13 mouse cellular contexts compared by ENCODE assay signal in the genomic region with DNA sequence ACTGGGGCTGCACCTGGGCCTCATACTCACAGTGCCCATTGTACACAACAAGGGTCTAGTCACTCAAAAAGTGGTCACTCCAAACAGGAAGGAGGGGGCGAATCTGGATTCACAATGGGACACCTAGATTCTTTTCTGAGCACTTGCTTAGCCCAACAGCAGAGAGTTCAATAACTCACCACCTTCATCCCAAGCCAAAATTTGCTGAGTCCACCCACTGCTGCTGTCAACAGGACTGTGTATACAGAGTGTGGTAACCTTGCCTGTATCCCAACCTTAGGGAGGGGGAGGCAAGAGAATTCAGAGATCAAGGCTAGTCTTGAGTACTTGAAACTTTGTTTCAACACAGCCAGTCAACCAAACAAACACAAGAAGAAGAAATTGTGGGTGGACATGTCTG.
DNase-seq lines count a peak whose midpoint lies in the region; ATAC-seq and TF ChIP-seq lines count a peak whose summit lies in the region.
"Had no signal": no experiment of that assay in that cellular context is flagged by ENCODE, and none has a peak within 500 bp of the region (broad histone marks: within the 10 kb centered on the region; RNA-seq: fewer than 3 reads in every experiment).

No protein-coding gene starts in this region.

- DNase-seq in heart, postnatal 4 days, result no peak
- DNase-seq in liver, embryonic 13.5 days, result no peak
- no peak for DNase-seq in limb, embryonic 10.5 days (ENCODE audit: low spot score)
- DNase-seq in liver, postnatal 0 days, result no peak
- no peak for DNase-seq in left cerebral cortex, postnatal 4 days
- DNase-seq: cerebellum, adult 18-20 months; right cerebral cortex, postnatal 14 days; spleen, adult 18-20 months; thymus, adult 18-20 months had no signal

- H3K36me3 ChIP-seq in heart, embryonic 16.5 days (ENCODE audit: control insufficient read depth, insufficient read depth), result no peaks in the 10 kb centered on the region
- H3K36me3 ChIP-seq in liver, embryonic 13.5 days, result no peaks in the 10 kb centered on the region
- no peaks in the 10 kb centered on the region for H3K36me3 ChIP-seq in liver, embryonic 12.5 days
- H3K36me3 ChIP-seq in limb, embryonic 10.5 days, result no peaks in the 10 kb centered on the region
- no peaks in the 10 kb centered on the region for H3K36me3 ChIP-seq in liver, postnatal 0 days (replicated peaks; ENCODE audit: insufficient read depth, low read length)
- H3K36me3 ChIP-seq: heart, embryonic 12.5 days had no signal

- no peak overlapping the region for H3K4me2 ChIP-seq in heart, embryonic 16.5 days (ENCODE audit: low read depth, low read length)
- H3K4me2 ChIP-seq in liver, embryonic 13.5 days, result no peak overlapping the region
- H3K4me2 ChIP-seq in liver, embryonic 12.5 days, result no peak overlapping the region
- no peak overlapping the region for H3K4me2 ChIP-seq in liver, postnatal 0 days (ENCODE audit: low read depth, low read length)
- H3K4me2 ChIP-seq: heart, embryonic 12.5 days had no signal

- intact Hi-C loops in left cerebral cortex, postnatal 4 days (cut with DNase I), result no loop called here

- H3K27me3 ChIP-seq in heart, embryonic 16.5 days (ENCODE audit: control insufficient read depth, insufficient read depth, low read length), result no peaks in the 10 kb centered on the region
- H3K27me3 ChIP-seq in liver, embryonic 13.5 days, result no peaks in the 10 kb centered on the region
- H3K27me3 ChIP-seq in liver, embryonic 12.5 days (replicated peaks), result no peaks in the 10 kb centered on the region
- no peaks in the 10 kb centered on the region for H3K27me3 ChIP-seq in limb, embryonic 10.5 days (ENCODE audit: low read depth, poor library complexity, severe bottlenecking)
- no peaks in the 10 kb centered on the region for H3K27me3 ChIP-seq in liver, postnatal 0 days (ENCODE audit: insufficient read depth, low read length)
- H3K27me3 ChIP-seq: heart, embryonic 12.5 days had no signal

- ATAC-seq in heart, embryonic 16.5 days (replicated peaks; ENCODE audit: extremely low read depth, insufficient read depth, low FRiP score), result no peak
- ATAC-seq in liver, embryonic 13.5 days (ENCODE audit: low read depth), result no peak
- ATAC-seq in liver, embryonic 12.5 days, result no peak
- peak; percentile 68 for ATAC-seq in liver, postnatal 0 days

- 88% methylated on average over 1 of the region's 1 CpGs for WGBS in heart, embryonic 16.5 days
- WGBS in liver, embryonic 13.5 days (ENCODE audit: insufficient replicate concordance), result 50% methylated on average over 1 of the region's 1 CpGs
- 55% methylated on average over 1 of the region's 1 CpGs for WGBS in liver, embryonic 12.5 days (ENCODE audit: insufficient replicate concordance)
- WGBS in limb, embryonic 10.5 days, result 84% methylated on average over 1 of the region's 1 CpGs
- 63% methylated on average over 1 of the region's 1 CpGs for WGBS in liver, postnatal 0 days (ENCODE audit: insufficient replicate concordance)

- TF ChIP-seq EP300 in liver, postnatal 0 days (IDR thresholded peaks at IDR 0.05; ENCODE audit: low read depth), result peak; percentile 27; the same call in 1 of the 2 replicates

- no peak for TF ChIP-seq CTCF in liver, postnatal 0 days (IDR thresholded peaks at IDR 0.05; ENCODE audit: low read depth)

- peak overlapping the region; percentile 80 for H3K27ac ChIP-seq in heart, embryonic 16.5 days (ENCODE audit: low read length)
- peak overlapping the region; percentile 55; the same call in 1 of the 2 replicates for H3K27ac ChIP-seq in liver, embryonic 13.5 days
- H3K27ac ChIP-seq in liver, embryonic 12.5 days, result no peak overlapping the region
- H3K27ac ChIP-seq in limb, embryonic 10.5 days, result peak overlapping the region; percentile 50; the same call in 1 of the 2 replicates
- H3K27ac ChIP-seq in liver, postnatal 0 days (ENCODE audit: low read depth), result peak overlapping the region; percentile 81

- no peak overlapping the region for H3K4me3 ChIP-seq in heart, embryonic 16.5 days (ENCODE audit: low read length)
- H3K4me3 ChIP-seq in liver, embryonic 13.5 days (replicated peaks), result no peak overlapping the region
- no peak overlapping the region for H3K4me3 ChIP-seq in liver, embryonic 12.5 days
- H3K4me3 ChIP-seq in limb, embryonic 10.5 days, result no peak overlapping the region
- H3K4me3 ChIP-seq in liver, postnatal 0 days (ENCODE audit: low read depth, low read length), result no peak overlapping the region
- H3K4me3 ChIP-seq: erythroblast, embryonic 14.5 days; heart, embryonic 12.5 days had no signal

- H3K4me1 ChIP-seq in heart, embryonic 16.5 days (ENCODE audit: control insufficient read depth, insufficient read depth, low read length), result peaks cover 14% of the 10 kb centered on the region
- peaks cover 49% of the 10 kb centered on the region for H3K4me1 ChIP-seq in liver, embryonic 13.5 days (replicated peaks)
- H3K4me1 ChIP-seq in liver, embryonic 12.5 days, result peaks cover 47% of the 10 kb centered on the region
- H3K4me1 ChIP-seq in limb, embryonic 10.5 days, result peaks cover 22% of the 10 kb centered on the region
- H3K4me1 ChIP-seq in liver, postnatal 0 days (ENCODE audit: insufficient read depth), result peaks cover 43% of the 10 kb centered on the region

- peaks cover 8% of the 10 kb centered on the region for H3K9me3 ChIP-seq in heart, embryonic 16.5 days (replicated peaks; ENCODE audit: control insufficient read depth, low read length)
- no peaks in the 10 kb centered on the region for H3K9me3 ChIP-seq in liver, embryonic 13.5 days (replicated peaks)
- no peaks in the 10 kb centered on the region for H3K9me3 ChIP-seq in liver, embryonic 12.5 days (replicated peaks)
- H3K9me3 ChIP-seq in limb, embryonic 10.5 days (replicated peaks), result no peaks in the 10 kb centered on the region
- no peaks in the 10 kb centered on the region for H3K9me3 ChIP-seq in liver, postnatal 0 days (ENCODE audit: low read length)

- no peak overlapping the region for H3K9ac ChIP-seq in heart, embryonic 16.5 days (ENCODE audit: low read length)
- no peak overlapping the region for H3K9ac ChIP-seq in liver, embryonic 13.5 days
- H3K9ac ChIP-seq in liver, embryonic 12.5 days, result no peak overlapping the region
- no peak overlapping the region for H3K9ac ChIP-seq in liver, postnatal 0 days (replicated peaks)
- H3K9ac ChIP-seq: heart, embryonic 12.5 days had no signal
